Mouse (Mus musculus): ENCODE data around the gene Vmn1r192. TPM values are rescaled to one million over a fixed set of nuclear protein-coding genes. Genes with fewer than 3 reads are reported as not detected.

Gene Vmn1r192
- polyA plus RNA-seq, 1 experiment from 2014 or later, result not detected

Small RNA genes lying within 50 kb of the gene (microRNA-seq; reads per million reads assigned to microRNA genes)
- not detected for gene Gm23282
- gene Gm25084, result not detected

Other genes with a start within 250 kb of the Vmn1r192 start
- 26.9 and 28.8 TPM in 2 replicates for gene Zfp184, start 246.0 kb downstream of the Vmn1r192 start, polyA plus RNA-seq (2014; fragmentation: Nextera tagmentation; extraction: Ambion mirVana)
- gene Pom121l2, start 209.9 kb downstream of the Vmn1r192 start, polyA plus RNA-seq (2014; fragmentation: Nextera tagmentation; extraction: Ambion mirVana), result 0.31 and 0.38 TPM in 2 replicates
- 0.20 and 0.21 TPM in 2 replicates for gene Prss16, start 181.4 kb downstream of the Vmn1r192 start, polyA plus RNA-seq (2014; fragmentation: Nextera tagmentation; extraction: Ambion mirVana)
- 5.5 and 22.0 TPM in 2 replicates for gene Hist1h2ah, start 155.6 kb downstream of the Vmn1r192 start, polyA plus RNA-seq (2014; fragmentation: Nextera tagmentation; extraction: Ambion mirVana)
- 13.8 and 14.0 TPM in 2 replicates for gene Hist1h2bk, start 155.3 kb downstream of the Vmn1r192 start, polyA plus RNA-seq (2014; fragmentation: Nextera tagmentation; extraction: Ambion mirVana)
- 29.4 and 30.2 TPM in 2 replicates for gene Hist1h4i, start 149.8 kb downstream of the Vmn1r192 start, polyA plus RNA-seq (2014; fragmentation: Nextera tagmentation; extraction: Ambion mirVana)
- gene Hist1h2ag, start 148.2 kb downstream of the Vmn1r192 start, polyA plus RNA-seq (2014; fragmentation: Nextera tagmentation; extraction: Ambion mirVana), result 75.3 and 79.2 TPM in 2 replicates
- 18.9 and 19.9 TPM in 2 replicates for gene Hist1h2bj, start 147.9 kb downstream of the Vmn1r192 start, polyA plus RNA-seq (2014; fragmentation: Nextera tagmentation; extraction: Ambion mirVana)
- gene Vmn1r188, start 106.7 kb downstream of the Vmn1r192 start, polyA plus RNA-seq (2014; fragmentation: Nextera tagmentation; extraction: Ambion mirVana), result not detected in 2 replicates
- gene Vmn1r189, start 85.3 kb downstream of the Vmn1r192 start, polyA plus RNA-seq (2014; fragmentation: Nextera tagmentation; extraction: Ambion mirVana), result not detected in 2 replicates
- not detected in 2 replicates for gene Vmn1r191, start 7.2 kb downstream of the Vmn1r192 start, polyA plus RNA-seq (2014; fragmentation: Nextera tagmentation; extraction: Ambion mirVana)
- gene Vmn1r193, start 32.0 kb upstream of the Vmn1r192 start, polyA plus RNA-seq (2014; fragmentation: Nextera tagmentation; extraction: Ambion mirVana), result not detected in 2 replicates
- not detected in 2 replicates for gene Vmn1r194, start 53.1 kb upstream of the Vmn1r192 start, polyA plus RNA-seq (2014; fragmentation: Nextera tagmentation; extraction: Ambion mirVana)
- not detected in 2 replicates for gene Vmn1r195, start 79.4 kb upstream of the Vmn1r192 start, polyA plus RNA-seq (2014; fragmentation: Nextera tagmentation; extraction: Ambion mirVana)
- gene Vmn1r196, start 98.8 kb upstream of the Vmn1r192 start, polyA plus RNA-seq (2014; fragmentation: Nextera tagmentation; extraction: Ambion mirVana), result not detected in 2 replicates
- not detected in 2 replicates for gene Vmn1r197, start 133.4 kb upstream of the Vmn1r192 start, polyA plus RNA-seq (2014; fragmentation: Nextera tagmentation; extraction: Ambion mirVana)
- gene Vmn1r198, start 159.2 kb upstream of the Vmn1r192 start, polyA plus RNA-seq (2014; fragmentation: Nextera tagmentation; extraction: Ambion mirVana), result not detected in 2 replicates
- not detected in 2 replicates for gene Vmn1r199, start 188.7 kb upstream of the Vmn1r192 start, polyA plus RNA-seq (2014; fragmentation: Nextera tagmentation; extraction: Ambion mirVana)
- gene Vmn1r200, start 199.2 kb upstream of the Vmn1r192 start, polyA plus RNA-seq (2014; fragmentation: Nextera tagmentation; extraction: Ambion mirVana), result not detected in 2 replicates

Measured in limb, embryonic 11.5 days (tissue).